Mouse (Mus musculus) G1E (cell line): Measurements from ENCODE around the gene Fbxo42.

ENCODE experiments used
- CTCF ChIP-seq: IDR thresholded peaks from 2 replicates; pipeline ENCODE4 v1.5.1; 2012; ENCODE audit warnings: low read depth, low read length, inconsistent platforms, mixed read lengths
- GATA1 ChIP-seq: IDR thresholded peaks from 2 replicates; pipeline ENCODE4 v1.6.1; 2012; ENCODE audit warnings: borderline replicate concordance, low read length, inconsistent platforms, mixed read lengths
- POLR2AphosphoS5 ChIP-seq: IDR thresholded peaks from 2 replicates; pipeline ENCODE4 v1.6.1; 2012; ENCODE audit warnings: low read depth, low read length, inconsistent platforms; ENCODE audit not compliant: insufficient replicate concordance
- TAL1 ChIP-seq: conservative IDR thresholded peaks from 2 replicates; pipeline ENCODE4 v1.6.1; 2012; ENCODE audit warnings: low read depth, low read length, inconsistent platforms, mixed read lengths

DNA sequence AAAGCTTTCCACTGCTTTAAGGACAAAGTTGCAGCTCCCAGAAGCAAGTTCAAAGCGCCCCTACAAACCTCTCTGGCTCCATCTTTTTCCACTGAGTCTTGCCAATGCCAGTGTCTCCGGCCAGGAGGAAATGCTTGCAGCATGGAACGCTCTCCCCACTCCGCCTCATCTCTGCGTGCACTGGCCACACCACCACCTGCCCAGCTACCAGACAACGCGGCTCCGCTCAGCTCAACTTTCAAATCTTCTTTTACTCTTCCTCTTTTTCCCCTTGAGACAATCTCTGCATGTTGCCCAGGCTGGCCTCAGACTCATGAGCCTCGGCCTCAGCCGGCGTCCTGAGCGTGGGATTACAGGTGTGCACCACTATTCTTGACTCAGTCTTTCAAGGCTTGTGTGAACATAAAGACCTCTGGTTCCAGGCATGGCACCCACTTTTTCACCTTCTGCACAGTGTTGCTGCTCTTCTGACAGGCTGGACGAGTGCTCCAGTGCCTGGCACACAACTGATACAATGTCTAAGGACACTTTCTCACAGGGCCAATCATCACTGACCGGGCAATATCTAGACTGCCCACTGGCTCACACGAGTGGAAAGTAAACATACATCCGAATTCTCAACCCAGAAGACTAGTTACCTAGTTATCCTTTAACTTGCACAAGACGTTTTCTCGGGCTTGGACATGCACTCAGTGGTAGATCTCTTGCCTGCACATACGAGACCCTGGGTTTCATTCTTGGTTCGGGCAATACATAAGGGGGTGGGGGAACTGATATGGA is 12.8 kb upstream of the Fbxo42 start:
- TF ChIP-seq GATA1: no peak
- no peak for TF ChIP-seq CTCF
- TF ChIP-seq POLR2AphosphoS5: no peak
- no peak for TF ChIP-seq TAL1
